Mouse (Mus musculus): Measurements from ENCODE around the gene Gm12569. TPM values are rescaled to one million over a fixed set of nuclear protein-coding genes. Genes with fewer than 3 reads are reported as not detected.

The Gm12569 gene
- 8.0 and 13.0 TPM in 2 replicates for total RNA-seq (2012; rRNA removed)

DNA sequence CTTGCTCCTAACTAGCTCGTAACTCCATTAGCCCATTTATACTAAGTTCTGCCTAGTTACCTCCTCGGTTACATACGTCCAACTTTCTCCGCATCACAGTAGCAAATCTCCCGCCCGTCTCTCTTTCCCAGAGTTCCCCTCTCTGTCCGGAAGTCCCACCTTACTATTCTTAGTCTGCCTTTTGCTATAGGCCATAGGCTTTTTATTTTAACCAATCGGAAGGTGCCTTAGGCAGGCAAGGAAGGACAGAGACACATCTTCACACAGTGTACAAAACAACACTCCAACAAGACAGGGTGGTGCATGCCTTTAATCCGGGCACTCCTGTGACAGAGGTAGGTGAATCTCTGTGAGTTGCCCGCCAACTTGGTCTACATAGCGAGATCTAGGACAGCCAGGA is at the start of gene Gm12569:
Gm12569 (plus strand) TSS at position 166 of the 400 bp plus-strand sequence.
- Histone ChIP-seq H3K4me3 (ENCODE audit: insufficient read depth in 1 of 2, low read depth in 1 of 2, low read length in 2 of 2, poor library complexity in 1 of 2, severe bottlenecking in 1 of 2) (peak within 1 kb of the TSS; percentile 73 to 77), H3K9me3 (ENCODE audit: control insufficient read depth, insufficient read depth, low read depth, low read length) (no peaks in the 10 kb centered on the region), H3K27ac (ENCODE audit: insufficient read depth, low read depth, low read length, poor library complexity, severe bottlenecking) (peak within 1 kb of the TSS; percentile 34), H3K9ac (ENCODE audit: insufficient read depth, low read depth, low read length, poor library complexity, severe bottlenecking) (peak within 1 kb of the TSS; percentile 85), H3K4me1 (ENCODE audit: control insufficient read depth in 2 of 2, insufficient read depth in 2 of 2, low read length in 2 of 2, poor library complexity in 1 of 2) (peaks cover 3 to 6% of the 10 kb centered on the region in 2 experiments; a peak in 3 of 4 replicates), H3K36me3 (ENCODE audit: control insufficient read depth, insufficient read depth, low read length, poor library complexity, severe bottlenecking) (peaks cover 8% of the 10 kb centered on the region; the same call in 1 of the 2 replicates)
- in situ Hi-C loops (cut with MboI; ENCODE audit: low sequenced_read_pairs in 2 of 2, unreplicated experiment in 2 of 2), result no loop called here
- no peak for TF ChIP-seq HCFC1 (IDR thresholded peaks at IDR 0.05; ENCODE audit: borderline replicate concordance, insufficient read depth, low read length)
- peak; percentile 53; the same call in 1 of the 2 replicates for TF ChIP-seq CHD2 (IDR thresholded peaks at IDR 0.05; ENCODE audit: low read depth, low read length)
- DNase-seq (ENCODE audit: low read depth, low spot score), result peak; percentile 73

- in situ Hi-C loops (cut with MboI; ENCODE audit: low sequenced_read_pairs in 2 of 2, unreplicated experiment in 2 of 2), result no loop called here
- DNase-seq (ENCODE audit: low read depth, low spot score), result no peak
- TF ChIP-seq ZNF384 (IDR thresholded peaks at IDR 0.05; ENCODE audit: low read depth, low read length) (no peak), MAFK (IDR thresholded peaks at IDR 0.05; ENCODE audit: insufficient read depth, low read depth, low read length) (no peak), ZC3H11A (IDR thresholded peaks at IDR 0.05; ENCODE audit: borderline replicate concordance, low read depth, low read length) (no peak), HCFC1 (IDR thresholded peaks at IDR 0.05; ENCODE audit: borderline replicate concordance, insufficient read depth, low read length) (no peak), CHD2 (IDR thresholded peaks at IDR 0.05; ENCODE audit: low read depth, low read length) (no peak)
Measured at GRCm38 (mm10) chr11:51202726-51203125, 17.5 kb upstream of the Gm12569 start.

GRCm38 (mm10) chr11:51207758-51208157 is 12.5 kb upstream of the Gm12569 start:
- no peak overlapping the region for H3K27ac ChIP-seq (ENCODE audit: insufficient read depth, low read depth, low read length, poor library complexity, severe bottlenecking)
- H3K9me3 ChIP-seq (ENCODE audit: control insufficient read depth, insufficient read depth, low read depth, low read length), result no peaks in the 10 kb centered on the region
- in situ Hi-C loops (cut with MboI; ENCODE audit: low sequenced_read_pairs in 2 of 2, unreplicated experiment in 2 of 2), result no loop called here
- no peaks in the 10 kb centered on the region for H3K4me1 ChIP-seq (ENCODE audit: control insufficient read depth in 2 of 2, insufficient read depth in 2 of 2, low read length in 2 of 2, poor library complexity in 1 of 2)
- no peak overlapping the region for H3K4me3 ChIP-seq (ENCODE audit: insufficient read depth in 1 of 2, low read depth in 1 of 2, low read length in 2 of 2, poor library complexity in 1 of 2, severe bottlenecking in 1 of 2)
- peaks cover 7% of the 10 kb centered on the region; the same call in 1 of the 2 replicates for H3K36me3 ChIP-seq (ENCODE audit: control insufficient read depth, insufficient read depth, low read length, poor library complexity, severe bottlenecking)
- no peak overlapping the region for H3K9ac ChIP-seq (ENCODE audit: insufficient read depth, low read depth, low read length, poor library complexity, severe bottlenecking)
- DNase-seq (ENCODE audit: low read depth, low spot score), result no peak
- TF ChIP-seq ZNF384 (IDR thresholded peaks at IDR 0.05; ENCODE audit: low read depth, low read length) (no peak), MAFK (IDR thresholded peaks at IDR 0.05; ENCODE audit: insufficient read depth, low read depth, low read length) (no peak), ZC3H11A (IDR thresholded peaks at IDR 0.05; ENCODE audit: borderline replicate concordance, low read depth, low read length) (no peak), HCFC1 (IDR thresholded peaks at IDR 0.05; ENCODE audit: borderline replicate concordance, insufficient read depth, low read length) (no peak)

More at GRCm38 (mm10) chr11:51202726-51203125, 17.5 kb upstream of the Gm12569 start:
- H3K4me1 ChIP-seq (ENCODE audit: control insufficient read depth in 2 of 2, insufficient read depth in 2 of 2, low read length in 2 of 2, poor library complexity in 1 of 2), result 0 out of 4 replicates have a peak, but pooled peaks cover 0 to 2% of the 10 kb centered on the region in 2 experiments
- H3K9me3 ChIP-seq (ENCODE audit: control insufficient read depth, insufficient read depth, low read depth, low read length), result no peaks in the 10 kb centered on the region
- H3K9ac ChIP-seq (ENCODE audit: insufficient read depth, low read depth, low read length, poor library complexity, severe bottlenecking), result no peak overlapping the region
- no peak overlapping the region for H3K4me3 ChIP-seq (ENCODE audit: insufficient read depth in 1 of 2, low read depth in 1 of 2, low read length in 2 of 2, poor library complexity in 1 of 2, severe bottlenecking in 1 of 2)
- no peak overlapping the region for H3K27ac ChIP-seq (ENCODE audit: insufficient read depth, low read depth, low read length, poor library complexity, severe bottlenecking)
- peaks cover 3% of the 10 kb centered on the region; the same call in 1 of the 2 replicates for H3K36me3 ChIP-seq (ENCODE audit: control insufficient read depth, insufficient read depth, low read length, poor library complexity, severe bottlenecking)

DNA sequence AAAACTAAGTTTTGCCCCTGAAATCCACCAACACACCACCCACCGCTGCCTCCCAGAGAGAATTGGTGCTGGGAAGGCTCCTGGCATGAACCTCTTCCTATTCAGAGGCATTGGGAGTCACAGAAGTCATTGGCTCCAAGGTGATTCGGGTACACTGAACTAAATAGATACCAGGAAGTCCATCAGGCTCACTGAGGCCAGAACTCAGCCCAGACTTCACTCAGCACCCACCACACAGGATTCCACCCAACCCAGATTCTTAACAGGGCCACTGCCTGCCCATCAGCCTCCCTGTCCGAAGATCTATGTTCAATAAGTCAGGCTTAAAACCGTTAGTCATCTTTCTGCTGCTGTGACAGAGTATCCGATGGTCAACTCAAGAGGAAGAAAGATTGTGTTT is 8.8 kb upstream of the Gm12569 start:
- H3K9ac ChIP-seq (ENCODE audit: insufficient read depth, low read depth, low read length, poor library complexity, severe bottlenecking), result no peak overlapping the region
- in situ Hi-C loops (cut with MboI; ENCODE audit: low sequenced_read_pairs in 2 of 2, unreplicated experiment in 2 of 2), result no loop called here
- DNase-seq (ENCODE audit: low read depth, low spot score), result no peak

DNA sequence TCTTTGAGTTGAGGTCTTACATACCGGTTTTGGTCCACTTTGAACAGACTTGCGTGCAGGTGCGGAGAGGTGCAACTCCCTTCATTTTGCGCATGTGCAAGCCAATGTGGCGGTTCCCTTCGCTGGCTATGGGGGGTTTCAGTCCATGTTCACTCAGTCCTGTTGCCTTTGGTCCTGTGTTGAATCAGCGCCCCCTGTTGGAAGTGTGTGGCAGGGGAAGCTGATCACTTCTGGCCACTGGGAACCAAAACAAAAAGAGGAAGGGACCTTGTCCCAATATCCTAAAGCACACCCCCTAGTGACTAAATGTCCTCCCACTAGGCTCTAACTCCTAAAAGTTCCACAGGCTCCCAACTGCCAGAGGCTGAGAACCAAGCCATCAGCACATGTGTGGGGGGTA is 6.3 kb upstream of the Gm12569 start:
- H3K9me3 ChIP-seq (ENCODE audit: control insufficient read depth, insufficient read depth, low read depth, low read length), result no peaks in the 10 kb centered on the region
- peak; percentile 57 for DNase-seq (ENCODE audit: low read depth, low spot score)

More for the DNA sequence above, 8.8 kb upstream of the Gm12569 start:
- TF ChIP-seq HCFC1 (IDR thresholded peaks at IDR 0.05; ENCODE audit: borderline replicate concordance, insufficient read depth, low read length), result no peak
- Histone ChIP-seq H3K36me3 (ENCODE audit: control insufficient read depth, insufficient read depth, low read length, poor library complexity, severe bottlenecking) (peaks cover 13% of the 10 kb centered on the region; the same call in 1 of the 2 replicates), H3K27ac (ENCODE audit: insufficient read depth, low read depth, low read length, poor library complexity, severe bottlenecking) (no peak overlapping the region), H3K4me1 (ENCODE audit: control insufficient read depth in 2 of 2, insufficient read depth in 2 of 2, low read length in 2 of 2, poor library complexity in 1 of 2) (no peaks in the 10 kb centered on the region), H3K4me3 (ENCODE audit: insufficient read depth in 1 of 2, low read depth in 1 of 2, low read length in 2 of 2, poor library complexity in 1 of 2, severe bottlenecking in 1 of 2) (no peak overlapping the region), H3K9me3 (ENCODE audit: control insufficient read depth, insufficient read depth, low read depth, low read length) (no peaks in the 10 kb centered on the region)

More for the DNA sequence above, 6.3 kb upstream of the Gm12569 start:
- 0 out of 4 replicates have a peak overlapping the region, but pooled peaks of 1 of the 2 experiments have one; percentile 1 for H3K4me3 ChIP-seq (ENCODE audit: insufficient read depth in 1 of 2, low read depth in 1 of 2, low read length in 2 of 2, poor library complexity in 1 of 2, severe bottlenecking in 1 of 2)
- H3K36me3 ChIP-seq (ENCODE audit: control insufficient read depth, insufficient read depth, low read length, poor library complexity, severe bottlenecking), result peaks cover 18% of the 10 kb centered on the region; the same call in 1 of the 2 replicates
- in situ Hi-C loops (cut with MboI; ENCODE audit: low sequenced_read_pairs in 2 of 2, unreplicated experiment in 2 of 2), result no loop called here
- peaks cover 2% of the 10 kb centered on the region in 2 experiments; a peak in 2 of 4 replicates for H3K4me1 ChIP-seq (ENCODE audit: control insufficient read depth in 2 of 2, insufficient read depth in 2 of 2, low read length in 2 of 2, poor library complexity in 1 of 2)
- TF ChIP-seq ZC3H11A (IDR thresholded peaks at IDR 0.05; ENCODE audit: borderline replicate concordance, low read depth, low read length) (no peak), ZNF384 (IDR thresholded peaks at IDR 0.05; ENCODE audit: low read depth, low read length) (no peak), HCFC1 (IDR thresholded peaks at IDR 0.05; ENCODE audit: borderline replicate concordance, insufficient read depth, low read length) (no peak), MAFK (IDR thresholded peaks at IDR 0.05; ENCODE audit: insufficient read depth, low read depth, low read length) (no peak), CHD2 (IDR thresholded peaks at IDR 0.05; ENCODE audit: low read depth, low read length) (no peak)
- no peak overlapping the region for H3K27ac ChIP-seq (ENCODE audit: insufficient read depth, low read depth, low read length, poor library complexity, severe bottlenecking)
- no peak overlapping the region; the same call in 1 of the 2 replicates for H3K9ac ChIP-seq (ENCODE audit: insufficient read depth, low read depth, low read length, poor library complexity, severe bottlenecking)
